Mouse (Mus musculus) ovary, postnatal 10 days (tissue): ENCODE measurements around the gene Tpk1.

ENCODE experiments used
- DNase-seq: peaks from one replicate; pipeline ENCODE4 v3.0.0; 2022; ENCODE audit warnings: low spot score

The Tpk1 gene

DNA sequence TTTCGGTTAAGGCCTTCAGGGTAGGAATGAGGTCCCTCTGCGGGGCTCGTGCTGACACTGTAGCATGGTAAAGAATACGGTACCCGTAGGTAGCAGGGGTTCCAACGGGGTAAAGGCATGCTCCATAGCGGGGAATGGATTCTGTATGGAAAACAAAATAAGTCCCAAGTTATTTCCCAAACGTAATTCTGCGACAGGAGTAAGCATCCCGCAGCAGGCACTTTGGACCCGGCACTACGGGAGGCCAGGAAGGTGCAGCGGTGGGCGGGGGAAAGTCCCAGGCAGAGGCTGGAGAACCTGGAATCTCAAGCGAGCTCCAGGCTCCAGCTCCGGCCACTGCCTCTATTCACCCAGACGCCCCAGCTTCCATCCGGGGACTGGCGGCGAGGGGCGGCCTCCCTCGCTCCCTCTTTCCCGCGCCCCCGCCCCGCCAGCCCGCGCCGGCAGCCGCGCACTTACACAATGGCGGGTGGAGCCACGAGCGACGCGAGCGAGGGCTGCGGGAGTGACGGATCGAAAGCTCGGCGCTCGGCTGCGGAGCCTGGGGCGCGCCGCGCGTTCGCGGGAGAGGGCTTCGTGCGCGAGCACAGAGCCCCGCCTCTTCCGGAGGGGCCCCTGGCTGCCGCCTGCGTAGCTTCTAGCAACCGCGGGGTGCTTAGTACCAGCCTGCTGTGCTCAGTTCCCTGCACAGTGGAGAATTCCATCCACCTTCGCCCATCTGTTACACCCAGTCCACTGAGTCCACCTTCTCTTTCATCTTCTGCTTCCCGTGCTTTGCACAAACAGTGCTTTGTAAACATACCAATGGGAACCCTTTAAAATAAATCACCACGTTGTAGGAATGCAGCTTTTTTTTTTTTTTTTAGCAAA, at the start of gene Tpk1:
Tpk1 (minus strand) TSS at position 602 of the 870 bp plus-strand sequence.
- DNase-seq: peak; percentile 68

GRCm38 (mm10) chr6:43702810-43703614, 36.9 kb upstream of the Tpk1 start:
- DNase-seq: no peak

DNA sequence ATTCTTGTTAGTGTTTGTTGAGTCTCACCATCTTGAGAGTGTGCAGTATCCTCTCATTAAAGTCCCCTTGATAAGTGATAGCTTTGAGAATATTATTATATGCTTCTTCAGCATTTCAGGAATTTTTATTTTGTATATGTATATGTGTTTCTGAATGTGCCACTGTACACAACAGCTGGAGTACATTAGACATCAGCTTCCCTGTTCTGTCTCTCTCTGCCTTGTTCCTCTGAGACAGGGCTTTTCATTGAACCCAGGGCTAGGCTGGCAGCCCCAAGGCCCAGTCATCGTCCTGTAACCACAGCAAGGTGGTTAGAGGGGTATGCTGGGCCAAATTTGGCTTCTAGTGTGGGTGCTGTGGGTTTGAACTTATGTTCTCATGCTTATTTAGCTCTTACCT, 25.8 kb upstream of the Tpk1 start:
- no peak for DNase-seq

GRCm38 (mm10) chr6:43685985-43686384, 19.9 kb upstream of the Tpk1 start:
- no peak for DNase-seq

DNA sequence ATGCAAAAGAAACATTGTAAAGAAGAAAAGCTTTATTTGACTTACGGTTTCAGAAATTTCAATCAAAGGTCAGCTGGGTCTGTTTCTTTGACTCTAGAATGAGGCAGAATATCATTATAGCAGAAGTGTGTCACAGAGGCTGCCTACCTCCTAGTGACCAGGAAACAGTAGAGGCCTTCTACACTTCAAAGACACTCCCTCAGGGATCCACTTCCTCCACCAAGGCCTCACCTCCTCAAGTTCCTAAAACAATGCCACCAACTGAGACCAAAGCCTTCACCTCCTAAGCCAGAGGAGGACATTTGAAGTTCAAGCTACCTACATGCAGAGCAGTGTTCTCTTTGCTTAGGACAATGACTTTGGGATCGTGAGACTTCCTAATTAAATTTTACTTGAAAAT, 16.5 kb upstream of the Tpk1 start:
- DNase-seq: no peak

DNA sequence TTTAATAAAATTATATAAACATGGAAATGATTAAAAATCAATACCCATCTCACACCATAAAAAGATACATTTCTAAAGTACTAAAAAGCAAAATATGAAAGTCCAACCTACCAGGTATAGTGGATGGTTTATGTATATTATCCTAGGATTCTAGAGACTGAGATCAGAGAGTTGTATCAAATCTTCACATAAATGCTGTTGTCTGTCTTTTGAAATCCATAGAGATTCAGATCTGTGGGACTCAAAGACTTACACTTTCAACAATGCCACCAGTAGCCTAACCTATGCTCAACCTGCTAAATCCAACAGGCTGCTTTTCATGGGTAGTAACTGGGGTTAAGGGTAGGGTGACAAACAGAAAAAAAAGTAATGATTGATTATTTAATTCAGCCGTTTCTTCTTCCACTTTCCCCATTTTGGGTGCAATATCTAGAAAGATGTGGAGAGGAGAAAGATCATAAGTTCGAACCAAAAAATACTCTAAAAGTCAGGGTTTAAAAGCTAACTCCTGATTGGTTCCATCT, 12.7 kb upstream of the Tpk1 start:
- DNase-seq: no peak

DNA sequence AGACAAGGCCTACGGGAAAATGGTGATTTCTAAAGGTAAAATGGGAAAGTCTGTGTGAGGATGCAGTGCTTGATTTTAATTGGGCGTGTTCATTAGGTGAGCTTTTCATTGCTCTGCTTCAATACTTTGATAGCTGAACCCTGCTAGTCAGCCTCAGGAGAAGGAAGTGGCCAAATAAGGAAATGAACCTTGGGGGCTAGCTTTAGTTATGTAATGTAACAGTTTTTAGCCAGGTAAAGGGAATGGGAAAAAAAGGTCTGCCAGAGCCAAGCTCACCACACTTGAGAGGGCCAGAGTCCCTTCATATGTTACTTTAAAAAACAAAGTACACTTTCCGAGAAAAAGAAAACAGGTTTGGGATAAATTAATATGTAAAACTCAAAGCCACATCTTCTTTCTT, 11.5 kb upstream of the Tpk1 start:
- no peak for DNase-seq

DNA sequence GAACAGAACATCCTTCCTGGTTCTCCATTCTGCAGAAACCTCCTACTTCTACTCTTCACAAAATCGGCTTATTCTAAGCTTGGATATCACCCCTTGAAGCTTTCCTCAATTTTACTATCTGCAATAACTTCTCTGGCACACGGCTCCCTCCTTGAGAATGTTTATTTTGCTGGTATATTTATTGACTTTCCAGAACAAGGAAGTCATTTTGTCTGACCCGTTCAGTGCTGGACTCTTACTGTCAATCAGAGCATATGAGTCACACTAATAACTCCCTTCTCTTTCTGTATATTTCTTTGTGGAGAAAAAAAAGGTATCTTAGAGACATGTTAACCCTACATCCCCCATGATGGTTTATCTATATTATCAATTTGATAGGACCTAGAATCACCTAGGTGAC, 10.1 kb upstream of the Tpk1 start:
- no peak for DNase-seq

- DNase-seq: no peak
These were observed 9.1 kb upstream of the Tpk1 start for GRCm38 (mm10) chr6:43674986-43675760.

- no peak for DNase-seq
These were observed 4.9 kb upstream of the Tpk1 start for GRCm38 (mm10) chr6:43670939-43671338.

DNA sequence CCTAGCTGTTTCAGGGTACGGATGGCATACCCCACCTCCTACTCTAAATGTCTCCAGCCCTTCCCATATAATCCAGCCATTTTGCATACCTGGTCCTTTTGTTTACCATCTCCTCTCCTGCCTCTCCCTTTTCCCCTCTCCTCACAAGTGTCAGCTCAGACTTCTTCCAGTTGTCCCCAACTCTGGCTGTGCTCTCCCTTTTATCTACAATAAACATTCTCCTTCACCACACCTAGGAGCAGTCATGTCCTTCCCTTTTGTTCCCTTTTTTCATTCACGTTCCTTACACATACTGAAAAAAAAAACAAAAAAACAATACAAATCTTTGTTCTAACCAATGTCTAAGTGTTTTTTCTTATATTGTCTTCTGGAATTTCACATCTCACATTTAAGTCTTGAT, 1.6 kb upstream of the Tpk1 start:
- DNase-seq: no peak

- DNase-seq: no peak
These were observed 728 bp upstream of the Tpk1 start for GRCm38 (mm10) chr6:43666611-43667400.

GRCm38 (mm10) chr6:43661822-43662221, 4.3 kb downstream of the Tpk1 start:
- DNase-seq: no peak

DNA sequence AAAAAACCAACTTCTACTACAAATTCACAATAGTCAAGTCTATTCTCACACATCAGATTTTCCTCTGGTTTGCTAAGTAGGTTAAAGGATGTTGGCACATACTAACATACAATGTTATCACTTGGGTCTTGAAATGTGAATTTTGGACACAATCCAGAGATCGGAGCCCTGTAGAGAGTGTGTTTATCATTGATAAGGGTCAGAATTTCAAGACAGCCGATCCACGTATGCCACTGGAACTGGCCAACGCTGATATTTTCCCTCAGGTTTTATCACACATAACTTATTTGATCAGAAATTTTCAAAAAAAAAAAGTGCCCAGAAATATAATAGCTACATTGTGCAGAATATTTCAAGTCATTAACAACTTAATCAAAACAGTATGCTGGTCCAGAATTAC, 7.8 kb downstream of the Tpk1 start:
- no peak for DNase-seq

DNA sequence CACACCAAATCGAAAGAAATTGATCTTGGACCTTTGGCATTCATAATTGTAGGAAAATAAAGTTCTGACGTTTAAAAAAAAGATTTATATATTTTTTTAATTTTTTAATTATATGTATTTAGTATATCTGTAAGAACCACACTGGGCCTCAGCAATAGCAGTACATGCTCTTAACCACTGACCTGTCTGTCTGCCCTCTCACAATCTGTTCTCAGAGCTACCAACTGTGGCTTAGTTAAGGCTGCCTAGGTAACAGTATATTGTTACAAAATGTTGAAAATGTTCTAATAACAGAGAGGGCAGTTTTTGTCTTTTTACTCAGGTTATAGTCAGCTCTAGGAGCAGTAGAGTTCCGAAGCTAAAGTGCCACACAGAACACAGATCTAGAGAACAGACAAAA, 8.2 kb downstream of the Tpk1 start:
- no peak for DNase-seq

DNA sequence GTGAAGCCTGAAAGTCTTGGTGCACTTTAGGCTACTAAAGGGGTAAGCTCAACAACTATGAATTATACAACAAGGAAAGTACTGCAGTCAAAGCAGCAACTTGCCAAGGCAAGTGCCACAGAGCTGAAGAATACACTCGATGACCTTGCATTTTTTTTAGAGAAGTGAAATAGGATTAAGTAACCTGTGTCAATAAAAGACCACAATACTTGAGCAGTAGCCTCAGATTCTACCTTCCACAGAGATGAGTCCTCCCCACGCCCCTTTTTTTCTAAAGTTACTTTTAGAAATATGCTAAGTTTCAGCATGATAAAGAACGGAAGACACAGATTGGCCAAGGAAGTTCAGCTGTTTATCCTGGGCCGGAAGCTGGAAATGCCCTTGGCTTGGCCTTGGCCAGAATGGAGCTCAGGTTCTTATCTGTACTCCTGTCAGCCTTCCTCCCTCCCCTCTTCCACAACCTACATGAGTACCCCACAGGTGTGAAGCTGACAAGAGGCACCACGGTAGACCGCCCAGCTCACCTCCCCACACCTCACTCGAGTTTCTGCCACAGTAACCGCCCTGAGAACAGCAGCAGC, 11.1 kb downstream of the Tpk1 start:
- no peak for DNase-seq

GRCm38 (mm10) chr6:43649516-43649915, 16.6 kb downstream of the Tpk1 start:
- DNase-seq: no peak

GRCm38 (mm10) chr6:43645674-43646073, 20.4 kb downstream of the Tpk1 start:
- no peak for DNase-seq

- no peak for DNase-seq
These were observed 21.0 kb downstream of the Tpk1 start for GRCm38 (mm10) chr6:43645105-43645504.

DNA sequence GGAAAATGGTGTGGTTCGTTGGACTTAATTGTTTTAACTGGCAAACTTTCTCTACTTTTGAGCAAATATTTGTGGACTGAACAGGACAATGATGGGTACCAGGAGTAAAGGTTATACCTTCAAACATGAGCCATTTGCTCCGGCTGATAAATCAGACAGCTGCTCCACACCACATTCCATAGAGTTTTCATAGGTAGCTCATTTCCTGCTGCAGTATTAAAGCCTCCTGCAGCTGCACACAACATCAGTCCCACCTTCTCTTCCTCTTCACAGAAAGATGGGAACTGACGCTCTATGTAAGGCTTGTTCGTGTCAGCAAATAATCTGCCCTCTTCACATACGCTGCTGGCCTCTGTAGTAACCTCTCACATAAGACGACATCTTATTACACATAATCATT, 22.4 kb downstream of the Tpk1 start:
- DNase-seq: no peak

- DNase-seq: no peak
These were observed 23.7 kb downstream of the Tpk1 start for GRCm38 (mm10) chr6:43642375-43642774.
